Mouse (Mus musculus): ENCODE data around the gene Ildr1. TPM values are rescaled to one million over a fixed set of nuclear protein-coding genes. Genes with fewer than 3 reads are reported as not detected.

Ildr1 gene
- total RNA-seq, 4 experiments from 2014 or later: 0.17 to 0.20 TPM; not detected in 2

DNA sequence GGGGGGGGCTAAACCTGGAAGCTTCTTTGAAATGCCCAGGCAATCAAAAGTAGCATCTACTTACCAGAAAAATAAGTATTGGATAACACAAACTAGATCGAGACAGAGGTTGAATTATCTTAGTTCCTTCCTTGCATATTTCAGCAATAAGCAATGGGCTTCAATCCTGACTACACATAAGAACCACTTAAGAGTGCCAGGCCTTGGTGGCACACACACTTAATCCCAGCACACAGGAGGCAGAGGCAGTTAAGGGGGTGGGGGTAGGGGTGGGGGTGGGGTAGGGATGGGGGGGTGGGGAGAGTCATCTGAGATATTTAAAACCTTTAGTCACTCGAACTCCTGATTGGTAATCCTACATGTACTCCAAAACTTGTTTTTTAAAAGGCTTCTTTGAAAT, 77.5 kb downstream of the Ildr1 start:
- DNase-seq (ENCODE audit: low spot score in 2 of 2): no peak

DNA sequence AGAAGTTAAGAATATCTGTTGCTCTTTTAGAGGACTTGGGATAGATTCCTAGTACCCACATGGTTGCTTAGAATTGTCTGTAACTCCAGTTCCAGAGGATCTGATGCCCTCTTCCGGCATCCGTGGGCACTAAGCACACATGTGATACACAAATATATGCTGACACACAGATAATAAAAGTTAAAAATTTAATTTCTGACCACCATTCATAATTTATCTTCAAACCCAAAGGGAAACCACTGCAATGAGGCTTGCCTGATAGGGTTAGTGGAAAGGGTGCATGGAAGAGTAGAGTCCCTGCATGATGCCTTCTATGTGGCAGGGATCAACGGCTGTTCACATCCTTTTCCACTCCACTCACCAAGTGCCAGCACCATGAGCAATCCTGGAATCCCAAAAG, 77.9 kb downstream of the Ildr1 start:
- no peak for DNase-seq (ENCODE audit: low spot score in 2 of 2)

DNA sequence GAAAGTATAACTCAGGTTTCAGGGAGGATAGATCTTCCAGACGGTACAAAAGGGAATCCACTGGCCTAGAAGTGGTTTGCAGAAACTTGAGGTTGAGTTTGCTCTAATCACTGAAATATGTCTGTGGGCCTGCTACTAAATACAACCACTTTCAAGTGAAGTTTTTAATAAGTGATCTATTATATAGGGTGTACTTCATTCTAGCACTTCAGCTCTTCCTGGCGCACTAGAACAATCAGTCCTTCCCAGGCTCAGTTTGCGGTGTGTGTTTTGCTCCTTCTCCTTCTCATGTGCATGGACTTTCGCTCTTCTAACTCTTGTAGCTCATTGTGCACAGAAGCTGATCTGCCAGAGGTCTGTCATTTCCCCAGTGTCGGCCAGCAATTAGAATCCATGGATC, 79.2 kb downstream of the Ildr1 start:
- no peak for DNase-seq (ENCODE audit: low spot score in 2 of 2)

DNA sequence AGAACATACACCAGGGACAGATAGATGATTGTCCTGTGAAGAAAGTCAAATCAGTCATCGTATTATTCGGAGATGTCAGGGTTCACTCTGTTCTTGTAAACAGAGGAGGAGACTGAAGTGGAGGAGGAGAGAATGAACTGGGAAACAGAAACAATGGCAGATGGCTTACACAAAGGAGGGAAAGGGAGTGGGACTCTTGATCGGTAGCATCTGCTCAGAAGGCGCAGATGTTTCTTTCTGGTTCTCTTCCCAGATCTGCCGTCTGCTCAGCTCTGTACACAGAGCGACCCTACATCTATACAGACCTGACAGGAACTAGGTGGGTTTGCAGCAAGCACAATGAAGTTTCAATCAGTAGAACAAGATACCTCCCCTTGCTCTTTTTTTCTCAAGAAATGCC, 81.9 kb downstream of the Ildr1 start:
- DNase-seq (ENCODE audit: low spot score in 2 of 2): no peak

Other genes starting within 250 kb of the Ildr1 start
- gene Stfa3, start 238.6 kb upstream of the Ildr1 start, total RNA-seq (2022): not detected
- gene Casr, start 131.8 kb upstream of the Ildr1 start, total RNA-seq (2022): 1 to 10 TPM; 5.7 to 9.3 (median 7.6) TPM
- under 1 TPM; 0.27 to 0.65 (median 0.43) TPM for gene Cd86, start 27.9 kb upstream of the Ildr1 start, total RNA-seq (2022)
- 1 to 10 TPM in 2 of 4 experiments, under 1 TPM in 2; 0.51 to 2.5 (median 1.5) TPM for gene Slc15a2, start 91.0 kb downstream of the Ildr1 start, total RNA-seq (2022)
- 1 to 10 TPM; 3.9 to 4.9 (median 4.8) TPM for gene Iqcb1, start 134.4 kb downstream of the Ildr1 start, total RNA-seq (2022)
- gene Eaf2, start 181.0 kb downstream of the Ildr1 start, total RNA-seq (2022): under 1 TPM in 1 of 4 experiments, not detected in 3; 0.67 TPM
- gene Golgb1, start 181.2 kb downstream of the Ildr1 start, total RNA-seq (2022): 10 to 100 TPM; 27.1 to 32.0 (median 28.2) TPM
- gene Hcls1, start 241.0 kb downstream of the Ildr1 start, total RNA-seq (2022): 1 to 10 TPM in 3 of 4 experiments, under 1 TPM in 1; 0.89 to 2.0 (median 1.7) TPM

Measured in gastrocnemius, adult 8-10 months (tissue).